Mouse (Mus musculus): Measurements from ENCODE around the gene Rerg. TPM values are rescaled to one million over a fixed set of nuclear protein-coding genes. Genes with fewer than 3 reads are reported as not detected.

Rerg gene
- polyA plus RNA-seq, 1 experiment from 2014 or later, result 2.8 TPM

- H3K4me3 ChIP-seq, result no peak overlapping the region
- no peak overlapping the region for H3K9ac ChIP-seq
- peak overlapping the region; percentile 51; the same call in 1 of the 2 replicates for H3K27ac ChIP-seq
- ATAC-seq, result no peak; the same call in 1 of the 2 replicates
- H3K4me1 ChIP-seq, result peaks cover 13% of the 10 kb centered on the region; the same call in 1 of the 2 replicates
- H3K36me3 ChIP-seq, result no peaks in the 10 kb centered on the region
- WGBS (ENCODE audit: insufficient replicate concordance), result 45% methylated on average over 7 of the region's 7 CpGs
- H3K27me3 ChIP-seq (replicated peaks), result no peaks in the 10 kb centered on the region
- no peak overlapping the region for H3K4me2 ChIP-seq
- no peaks in the 10 kb centered on the region for H3K9me3 ChIP-seq (replicated peaks)
Measured at GRCm38 (mm10) chr6:137143818-137144525, 26.3 kb downstream of the Rerg start.

GRCm38 (mm10) chr6:137142796-137143195, 27.5 kb downstream of the Rerg start:
- Histone ChIP-seq H3K9me3 (replicated peaks) (no peaks in the 10 kb centered on the region), H3K4me3 (peak overlapping the region; percentile 13; the same call in 1 of the 2 replicates), H3K9ac (no peak overlapping the region), H3K36me3 (no peaks in the 10 kb centered on the region), H3K27me3 (replicated peaks) (no peaks in the 10 kb centered on the region), H3K4me1 (peaks cover 13% of the 10 kb centered on the region; the same call in 1 of the 2 replicates), H3K4me2 (peak overlapping the region; percentile 49), H3K27ac (peak overlapping the region; percentile 54)
- WGBS (ENCODE audit: insufficient replicate concordance), result 3% methylated on average over 11 of the region's 11 CpGs
- no peak for ATAC-seq

GRCm38 (mm10) chr6:137141247-137141820, 29.0 kb downstream of the Rerg start:
- H3K27me3 ChIP-seq (replicated peaks), result no peaks in the 10 kb centered on the region
- no peak overlapping the region for H3K9ac ChIP-seq
- no peak overlapping the region for H3K4me3 ChIP-seq
- no peaks in the 10 kb centered on the region for H3K36me3 ChIP-seq
- no peak for ATAC-seq
- no peak overlapping the region for H3K27ac ChIP-seq
- WGBS (ENCODE audit: insufficient replicate concordance), result 27% methylated on average over 5 of the region's 5 CpGs
- H3K4me2 ChIP-seq, result no peak overlapping the region
- H3K4me1 ChIP-seq, result peaks cover 17% of the 10 kb centered on the region
- H3K9me3 ChIP-seq (replicated peaks), result no peaks in the 10 kb centered on the region

- WGBS (ENCODE audit: insufficient replicate concordance), result 55% methylated on average over 8 of the region's 8 CpGs
- Histone ChIP-seq H3K9ac (no peak overlapping the region), H3K27me3 (replicated peaks) (no peaks in the 10 kb centered on the region), H3K27ac (no peak overlapping the region), H3K9me3 (replicated peaks) (no peaks in the 10 kb centered on the region), H3K4me1 (peaks cover 17% of the 10 kb centered on the region), H3K4me2 (no peak overlapping the region), H3K36me3 (no peaks in the 10 kb centered on the region), H3K4me3 (no peak overlapping the region)
- ATAC-seq, result no peak
Measured at GRCm38 (mm10) chr6:137138822-137139221, 31.5 kb downstream of the Rerg start.

GRCm38 (mm10) chr6:137138391-137138790, 31.9 kb downstream of the Rerg start:
- no peak for ATAC-seq
- no peaks in the 10 kb centered on the region for H3K27me3 ChIP-seq (replicated peaks)
- no peaks in the 10 kb centered on the region for H3K36me3 ChIP-seq
- no peak overlapping the region for H3K4me3 ChIP-seq
- no peak overlapping the region for H3K4me2 ChIP-seq
- peaks cover 17% of the 10 kb centered on the region for H3K4me1 ChIP-seq
- WGBS (ENCODE audit: insufficient replicate concordance), result 32% methylated on average over 3 of the region's 3 CpGs
- no peak overlapping the region for H3K9ac ChIP-seq
- no peaks in the 10 kb centered on the region for H3K9me3 ChIP-seq (replicated peaks)
- H3K27ac ChIP-seq, result no peak overlapping the region

GRCm38 (mm10) chr6:137136401-137136800, 33.9 kb downstream of the Rerg start:
- Histone ChIP-seq H3K4me2 (no peak overlapping the region), H3K9me3 (replicated peaks) (no peaks in the 10 kb centered on the region), H3K4me1 (peaks cover 16% of the 10 kb centered on the region), H3K27ac (no peak overlapping the region), H3K27me3 (replicated peaks) (no peaks in the 10 kb centered on the region), H3K36me3 (no peaks in the 10 kb centered on the region), H3K9ac (no peak overlapping the region), H3K4me3 (no peak overlapping the region)
- ATAC-seq, result no peak
- 54% methylated on average over 4 of the region's 4 CpGs for WGBS (ENCODE audit: insufficient replicate concordance)

- Histone ChIP-seq H3K9me3 (replicated peaks) (no peaks in the 10 kb centered on the region), H3K4me2 (no peak overlapping the region), H3K27me3 (replicated peaks) (no peaks in the 10 kb centered on the region), H3K9ac (no peak overlapping the region), H3K4me1 (peaks cover 10% of the 10 kb centered on the region), H3K27ac (0 out of 2 replicates have a peak overlapping the region, but pooled peaks have one; percentile 1), H3K4me3 (no peak overlapping the region), H3K36me3 (no peaks in the 10 kb centered on the region)
- ATAC-seq, result no peak
- 70% methylated on average over 20 of the region's 20 CpGs for WGBS (ENCODE audit: insufficient replicate concordance)
Measured at GRCm38 (mm10) chr6:137135506-137136391, 34.5 kb downstream of the Rerg start.

- no peak overlapping the region for H3K27ac ChIP-seq
- no peak for ATAC-seq
- H3K4me1 ChIP-seq, result peaks cover 4% of the 10 kb centered on the region; the same call in 1 of the 2 replicates
- H3K9me3 ChIP-seq (replicated peaks), result no peaks in the 10 kb centered on the region
- H3K9ac ChIP-seq, result no peak overlapping the region
- WGBS (ENCODE audit: insufficient replicate concordance), result 73% methylated on average over 1 of the region's 1 CpGs
- no peak overlapping the region for H3K4me3 ChIP-seq
- no peaks in the 10 kb centered on the region for H3K36me3 ChIP-seq
- no peak overlapping the region for H3K4me2 ChIP-seq
- no peaks in the 10 kb centered on the region for H3K27me3 ChIP-seq (replicated peaks)
Measured at GRCm38 (mm10) chr6:137131794-137132193, 38.5 kb downstream of the Rerg start.

- Histone ChIP-seq H3K36me3 (no peaks in the 10 kb centered on the region), H3K27ac (no peak overlapping the region), H3K27me3 (replicated peaks) (no peaks in the 10 kb centered on the region), H3K4me3 (no peak overlapping the region), H3K9me3 (replicated peaks) (no peaks in the 10 kb centered on the region), H3K4me2 (no peak overlapping the region), H3K4me1 (peaks cover under 1% of the 10 kb centered on the region; the same call in 1 of the 2 replicates), H3K9ac (no peak overlapping the region)
- ATAC-seq, result no peak
- 39% methylated on average over 6 of the region's 6 CpGs for WGBS (ENCODE audit: insufficient replicate concordance)
Measured at GRCm38 (mm10) chr6:137131349-137131748, 38.9 kb downstream of the Rerg start.

GRCm38 (mm10) chr6:137126861-137127260, 43.4 kb downstream of the Rerg start:
- Histone ChIP-seq H3K27ac (no peak overlapping the region), H3K9ac (no peak overlapping the region)
- ATAC-seq, result no peak

GRCm38 (mm10) chr6:137126224-137126623, 44.1 kb downstream of the Rerg start:
- Histone ChIP-seq H3K9me3 (replicated peaks) (no peaks in the 10 kb centered on the region), H3K27me3 (replicated peaks) (no peaks in the 10 kb centered on the region), H3K4me1 (no peaks in the 10 kb centered on the region), H3K27ac (no peak overlapping the region), H3K4me3 (no peak overlapping the region), H3K4me2 (no peak overlapping the region), H3K36me3 (no peaks in the 10 kb centered on the region), H3K9ac (no peak overlapping the region)
- ATAC-seq, result no peak
- 33% methylated on average over 2 of the region's 2 CpGs for WGBS (ENCODE audit: insufficient replicate concordance)

More at GRCm38 (mm10) chr6:137126861-137127260, 43.4 kb downstream of the Rerg start:
- Histone ChIP-seq H3K27me3 (replicated peaks) (no peaks in the 10 kb centered on the region), H3K4me3 (no peak overlapping the region), H3K36me3 (no peaks in the 10 kb centered on the region), H3K4me1 (no peaks in the 10 kb centered on the region), H3K9me3 (replicated peaks) (no peaks in the 10 kb centered on the region), H3K4me2 (no peak overlapping the region)
- WGBS (ENCODE audit: insufficient replicate concordance), result 57% methylated on average over 5 of the region's 5 CpGs

- Histone ChIP-seq H3K9me3 (replicated peaks) (no peaks in the 10 kb centered on the region), H3K36me3 (no peaks in the 10 kb centered on the region), H3K27me3 (replicated peaks) (no peaks in the 10 kb centered on the region), H3K4me1 (no peaks in the 10 kb centered on the region), H3K4me3 (no peak overlapping the region), H3K4me2 (no peak overlapping the region), H3K9ac (no peak overlapping the region), H3K27ac (no peak overlapping the region)
- ATAC-seq, result no peak
- 26% methylated on average over 9 of the region's 9 CpGs for WGBS (ENCODE audit: insufficient replicate concordance)
Measured at GRCm38 (mm10) chr6:137125433-137125832, 44.9 kb downstream of the Rerg start.

All from liver, embryonic 12.5 days (tissue).